Mouse (Mus musculus) lung, embryonic 15.5 days (tissue): ENCODE results near the gene Syne2. TPM values are rescaled to one million over a fixed set of nuclear protein-coding genes. Genes with fewer than 3 reads are reported as not detected.
A peak's percentile ranks its signal among the peaks of the same experiment; 100 is the strongest.

Experiments used
- ATAC-seq: fragments of 200-750 bp; cut with Nextera tagmentation; 2 replicates; pipeline ENCODE4 v1.8.0; 2017; ENCODE audit warnings: moderate number of reproducible peaks, borderline replicate concordance; ENCODE audit not compliant: low FRiP score, low TSS enrichment; ENCODE audit errors: extremely low read depth
- H3K27ac ChIP-seq: fragments of 300-500 bp; sonication (generic); 2 replicates; pipeline ENCODE4 v1.5.1; 2015; ENCODE audit warnings: moderate library complexity, mild to moderate bottlenecking, inconsistent platforms
- H3K27me3 ChIP-seq: fragments of 300-500 bp; sonication (generic); 2 replicates; pipeline ENCODE4 v1.6.1; 2015; ENCODE audit warnings: inconsistent platforms
- H3K36me3 ChIP-seq: fragments of 300-500 bp; sonication (generic); 2 replicates; pipeline ENCODE4 v1.6.1; 2015; ENCODE audit warnings: inconsistent platforms
- H3K4me1 ChIP-seq: fragments of 300-500 bp; sonication (generic); 2 replicates; pipeline ENCODE4 v1.6.1; 2015; ENCODE audit warnings: inconsistent platforms
- H3K4me2 ChIP-seq: fragments of 300-500 bp; sonication (generic); 2 replicates; pipeline ENCODE4 v1.6.1; 2015; ENCODE audit warnings: inconsistent platforms, mild to moderate bottlenecking, moderate library complexity
- H3K4me3 ChIP-seq: fragments of 300-500 bp; sonication (generic); 2 replicates; pipeline ENCODE4 v1.5.1; 2015; ENCODE audit warnings: mild to moderate bottlenecking, inconsistent platforms
- H3K9ac ChIP-seq: fragments of 300-500 bp; sonication (generic); 2 replicates; pipeline ENCODE4 v1.6.1; 2015; ENCODE audit warnings: inconsistent platforms
- H3K9me3 ChIP-seq: fragments of 300-500 bp; sonication (generic); 2 replicates; pipeline ENCODE4 v1.6.1; 2016; ENCODE audit warnings: inconsistent platforms
- WGBS: fragments of 180-500 bp; shearing (Covaris S2); methylation state at CpG from one replicate; pipeline ENCODE4 v1.1.7; 2015; 5-methylcytosine and 5-hydroxymethylcytosine counted together
- polyA plus RNA-seq: library from polyadenylated mRNA; unstranded; fragments of >200 nt; fragmentation: Nextera tagmentation; extraction: Ambion mirVana; gene quantifications from 2 replicates; pipeline ENCODE4 v1.2.1, GENCODE M21; 2015

Syne2 gene
- polyA plus RNA-seq, 1 experiment from 2014 or later: 67.2 TPM

- no peak overlapping the region for H3K9ac ChIP-seq
- 48% methylated on average over 14 of the region's 14 CpGs for WGBS
These were observed 16.2 kb downstream of the Syne2 start for GRCm38 (mm10) chr12:75833960-75834729.

GRCm38 (mm10) chr12:75836524-75836962, 18.6 kb downstream of the Syne2 start:
- Histone ChIP-seq H3K4me3 (0 out of 2 replicates have a peak overlapping the region, but pooled peaks have one; percentile 5), H3K9ac (no peak overlapping the region), H3K36me3 (no peaks in the 10 kb centered on the region), H3K4me2 (peak overlapping the region; percentile 25), H3K27ac (peak overlapping the region; percentile 60), H3K27me3 (no peaks in the 10 kb centered on the region), H3K9me3 (no peaks in the 10 kb centered on the region), H3K4me1 (peaks cover 32% of the 10 kb centered on the region)
- WGBS: 17% methylated on average over 11 of the region's 11 CpGs
- ATAC-seq: peak; percentile 52; the same call in 1 of the 2 replicates

More at GRCm38 (mm10) chr12:75833960-75834729, 16.2 kb downstream of the Syne2 start:
- Histone ChIP-seq H3K9me3 (no peaks in the 10 kb centered on the region), H3K4me2 (no peak overlapping the region; the same call in 1 of the 2 replicates), H3K4me3 (no peak overlapping the region), H3K36me3 (no peaks in the 10 kb centered on the region), H3K27me3 (no peaks in the 10 kb centered on the region), H3K4me1 (peaks cover 32% of the 10 kb centered on the region), H3K27ac (no peak overlapping the region)
- ATAC-seq: no peak

GRCm38 (mm10) chr12:75837462-75837861, 19.5 kb downstream of the Syne2 start:
- Histone ChIP-seq H3K9me3 (no peaks in the 10 kb centered on the region), H3K27ac (no peak overlapping the region), H3K9ac (no peak overlapping the region), H3K4me3 (no peak overlapping the region), H3K36me3 (no peaks in the 10 kb centered on the region), H3K27me3 (no peaks in the 10 kb centered on the region), H3K4me1 (peaks cover 32% of the 10 kb centered on the region), H3K4me2 (no peak overlapping the region)
- 81% methylated on average over 4 of the region's 4 CpGs for WGBS
- no peak for ATAC-seq

GRCm38 (mm10) chr12:75839083-75839736, 21.3 kb downstream of the Syne2 start:
- H3K4me2 ChIP-seq: no peak overlapping the region
- no peaks in the 10 kb centered on the region for H3K27me3 ChIP-seq
- no peaks in the 10 kb centered on the region for H3K9me3 ChIP-seq
- no peak overlapping the region for H3K4me3 ChIP-seq
- no peak for ATAC-seq
- H3K4me1 ChIP-seq: peaks cover 20% of the 10 kb centered on the region
- H3K36me3 ChIP-seq: no peaks in the 10 kb centered on the region
- no peak overlapping the region for H3K27ac ChIP-seq
- H3K9ac ChIP-seq: no peak overlapping the region
- 65% methylated on average over 11 of the region's 11 CpGs for WGBS

- H3K9me3 ChIP-seq: no peaks in the 10 kb centered on the region
- H3K27ac ChIP-seq: no peak overlapping the region
- no peaks in the 10 kb centered on the region for H3K36me3 ChIP-seq
- peaks cover 24% of the 10 kb centered on the region for H3K4me1 ChIP-seq
- no peak for ATAC-seq
- H3K27me3 ChIP-seq: no peaks in the 10 kb centered on the region
- H3K4me2 ChIP-seq: no peak overlapping the region
- WGBS: 62% methylated on average over 7 of the region's 7 CpGs
- H3K9ac ChIP-seq: no peak overlapping the region
- H3K4me3 ChIP-seq: no peak overlapping the region
These were observed 23.2 kb downstream of the Syne2 start for GRCm38 (mm10) chr12:75841183-75841582.

GRCm38 (mm10) chr12:75844311-75844710, 26.4 kb downstream of the Syne2 start:
- peaks cover 16% of the 10 kb centered on the region for H3K4me1 ChIP-seq
- H3K4me2 ChIP-seq: no peak overlapping the region
- no peaks in the 10 kb centered on the region for H3K9me3 ChIP-seq
- no peak overlapping the region for H3K9ac ChIP-seq
- ATAC-seq: no peak
- no peak overlapping the region for H3K27ac ChIP-seq
- no peaks in the 10 kb centered on the region for H3K36me3 ChIP-seq
- no peaks in the 10 kb centered on the region for H3K27me3 ChIP-seq
- WGBS: 73% methylated on average over 4 of the region's 4 CpGs
- no peak overlapping the region for H3K4me3 ChIP-seq

- Histone ChIP-seq H3K4me2 (no peak overlapping the region), H3K27me3 (no peaks in the 10 kb centered on the region), H3K4me3 (no peak overlapping the region), H3K27ac (no peak overlapping the region), H3K36me3 (no peaks in the 10 kb centered on the region), H3K9ac (no peak overlapping the region), H3K9me3 (no peaks in the 10 kb centered on the region), H3K4me1 (peaks cover 16% of the 10 kb centered on the region)
- 29% methylated on average over 9 of the region's 9 CpGs for WGBS
- ATAC-seq: peak; percentile 40; the same call in 1 of the 2 replicates
These were observed 27.1 kb downstream of the Syne2 start for GRCm38 (mm10) chr12:75845070-75845469.

- H3K36me3 ChIP-seq: no peaks in the 10 kb centered on the region
- H3K4me1 ChIP-seq: peaks cover 16% of the 10 kb centered on the region
- H3K4me3 ChIP-seq: no peak overlapping the region
- no peak for ATAC-seq
- no peak overlapping the region for H3K4me2 ChIP-seq
- no peaks in the 10 kb centered on the region for H3K9me3 ChIP-seq
- no peak overlapping the region for H3K27ac ChIP-seq
- H3K27me3 ChIP-seq: no peaks in the 10 kb centered on the region
- WGBS: 73% methylated on average over 12 of the region's 12 CpGs
- no peak overlapping the region for H3K9ac ChIP-seq
These were observed 28.6 kb downstream of the Syne2 start for GRCm38 (mm10) chr12:75846513-75846912.

GRCm38 (mm10) chr12:75850205-75850604, 32.3 kb downstream of the Syne2 start:
- H3K36me3 ChIP-seq: no peaks in the 10 kb centered on the region
- H3K27ac ChIP-seq: no peak overlapping the region
- no peaks in the 10 kb centered on the region for H3K27me3 ChIP-seq
- peaks cover 34% of the 10 kb centered on the region for H3K4me1 ChIP-seq
- no peak overlapping the region for H3K9ac ChIP-seq
- 51% methylated on average over 3 of the region's 3 CpGs for WGBS
- ATAC-seq: no peak
- H3K4me3 ChIP-seq: no peak overlapping the region
- H3K4me2 ChIP-seq: no peak overlapping the region
- no peaks in the 10 kb centered on the region for H3K9me3 ChIP-seq

- no peak overlapping the region for H3K27ac ChIP-seq
- no peaks in the 10 kb centered on the region for H3K36me3 ChIP-seq
- no peaks in the 10 kb centered on the region for H3K9me3 ChIP-seq
- no peaks in the 10 kb centered on the region for H3K27me3 ChIP-seq
- H3K4me3 ChIP-seq: no peak overlapping the region
- H3K4me2 ChIP-seq: no peak overlapping the region
- WGBS: 80% methylated on average over 8 of the region's 8 CpGs
- peaks cover 37% of the 10 kb centered on the region for H3K4me1 ChIP-seq
- no peak for ATAC-seq
- no peak overlapping the region for H3K9ac ChIP-seq
These were observed 33.5 kb downstream of the Syne2 start for GRCm38 (mm10) chr12:75851481-75851880.

GRCm38 (mm10) chr12:75852384-75852783, 34.5 kb downstream of the Syne2 start:
- H3K9me3 ChIP-seq: no peaks in the 10 kb centered on the region
- H3K27me3 ChIP-seq: no peaks in the 10 kb centered on the region
- ATAC-seq: no peak
- 34% methylated on average over 6 of the region's 6 CpGs for WGBS
- peaks cover 38% of the 10 kb centered on the region for H3K4me1 ChIP-seq
- no peak overlapping the region for H3K4me2 ChIP-seq
- H3K9ac ChIP-seq: no peak overlapping the region
- no peaks in the 10 kb centered on the region for H3K36me3 ChIP-seq
- no peak overlapping the region for H3K4me3 ChIP-seq
- no peak overlapping the region for H3K27ac ChIP-seq

- H3K27ac ChIP-seq: peak overlapping the region; percentile 66
- no peaks in the 10 kb centered on the region for H3K9me3 ChIP-seq
- no peak overlapping the region for H3K9ac ChIP-seq
- peak overlapping the region; percentile 15 for H3K4me3 ChIP-seq
- H3K4me1 ChIP-seq: peaks cover 38% of the 10 kb centered on the region
- 9% methylated on average over 8 of the region's 8 CpGs for WGBS
- H3K36me3 ChIP-seq: no peaks in the 10 kb centered on the region
- peak overlapping the region; percentile 47 for H3K4me2 ChIP-seq
- peak; percentile 51; the same call in 1 of the 2 replicates for ATAC-seq
- no peaks in the 10 kb centered on the region for H3K27me3 ChIP-seq
These were observed 35.6 kb downstream of the Syne2 start for GRCm38 (mm10) chr12:75853559-75853958.
